Mouse (Mus musculus) gastrocnemius, postnatal 36 days (tissue): ENCODE measurements around the gene Rassf8. TPM values are rescaled to one million over a fixed set of nuclear protein-coding genes. Genes with fewer than 3 reads are reported as not detected.

Experiments
- DNase-seq, 2 experiments: peaks; one replicate each; pipeline ENCODE4 v3.0.0; 2022
- intact Hi-C: fragments of 180-260 bp; cut with DNase I; formaldehyde crosslinking; loops from one replicate; pipeline ENCODE4 v1.15.1; 2025
- long read RNA-seq, 2 experiments: library from polyadenylated mRNA; stranded (forward); transcript quantifications; one replicate each; pipeline ENCODE4 v2.0.0; 2021
- total RNA-seq, 2 experiments: library from RNA; stranded (reverse); gene quantifications; 2 replicates each; pipeline ENCODE4 v1.2.3; 2021

Rassf8 gene
- total RNA-seq = 10 to 100 TPM; 27.0 to 29.8 TPM
- long read RNA-seq, experiment 1, transcript Rassf8-202 (1 exons, 1,131 nt) = major isoform, 7 of 7 reads
- long read RNA-seq, experiment 1, partial matches to known transcripts = 0 of 7 reads
- long read RNA-seq, experiment 1, other reads (novel, unspliced or antisense) = 0 of 7 reads
- long read RNA-seq, experiment 2, transcript Rassf8-202 (1 exons, 1,131 nt) = major isoform, 7 of 9 reads
- long read RNA-seq, experiment 2, partial matches to known transcripts = 1 of 9 reads
- long read RNA-seq, experiment 2, other reads (novel, unspliced or antisense) = 1 of 9 reads

GRCm38 (mm10) chr6:145746132-145746849 is at the start of gene Rassf8:
Gene Rassf8, plus strand, starts transcription at chr6:145746748.
- DNase-seq = peak; percentile 85 to 87
- intact Hi-C loops = loop anchor here (5.0 kb wide), 1 partner anchor 46 kb away; no protein-coding TSS in a partner anchor

- intact Hi-C loops = no loop called here
- no peak for DNase-seq
Observed at GRCm38 (mm10) chr6:145701021-145701540, 45.5 kb upstream of the Rassf8 start.

- intact Hi-C loops = no loop called here
- DNase-seq = no peak
Observed at GRCm38 (mm10) chr6:145703667-145704066, 42.9 kb upstream of the Rassf8 start.

- intact Hi-C loops = no loop called here
- no peak for DNase-seq
Observed at GRCm38 (mm10) chr6:145709956-145710720, 36.4 kb upstream of the Rassf8 start.

GRCm38 (mm10) chr6:145710797-145711196 is 35.8 kb upstream of the Rassf8 start:
- no peak for DNase-seq
- intact Hi-C loops = no loop called here

- intact Hi-C loops = no loop called here
- DNase-seq = no peak
Observed at GRCm38 (mm10) chr6:145711320-145711719, 35.2 kb upstream of the Rassf8 start.

- DNase-seq = no peak
- intact Hi-C loops = no loop called here
Observed at GRCm38 (mm10) chr6:145713241-145714114, 33.1 kb upstream of the Rassf8 start.

GRCm38 (mm10) chr6:145714131-145714530 is 32.4 kb upstream of the Rassf8 start:
- DNase-seq = no peak

GRCm38 (mm10) chr6:145722596-145722995 is 24.0 kb upstream of the Rassf8 start:
- intact Hi-C loops = no loop called here
- no peak for DNase-seq

More at GRCm38 (mm10) chr6:145714131-145714530, 32.4 kb upstream of the Rassf8 start:
- intact Hi-C loops = no loop called here

GRCm38 (mm10) chr6:145723131-145723863 is 23.3 kb upstream of the Rassf8 start:
- intact Hi-C loops = no loop called here
- no peak for DNase-seq

- intact Hi-C loops = no loop called here
- no peak for DNase-seq
Observed at GRCm38 (mm10) chr6:145725849-145726248, 20.7 kb upstream of the Rassf8 start.

GRCm38 (mm10) chr6:145726986-145727385 is 19.6 kb upstream of the Rassf8 start:
- no peak for DNase-seq
- intact Hi-C loops = no loop called here

GRCm38 (mm10) chr6:145732868-145733267 is 13.7 kb upstream of the Rassf8 start:
- DNase-seq = no peak
- intact Hi-C loops = no loop called here

- intact Hi-C loops = no loop called here
Observed at GRCm38 (mm10) chr6:145733276-145733675, 13.3 kb upstream of the Rassf8 start.

GRCm38 (mm10) chr6:145733911-145734310 is 12.6 kb upstream of the Rassf8 start:
- DNase-seq = no peak
- intact Hi-C loops = no loop called here

More at GRCm38 (mm10) chr6:145733276-145733675, 13.3 kb upstream of the Rassf8 start:
- DNase-seq = peak in 1 of 2 experiments; percentile 29

- no peak for DNase-seq
- intact Hi-C loops = no loop called here
Observed at GRCm38 (mm10) chr6:145736099-145736498, 10.4 kb upstream of the Rassf8 start.

GRCm38 (mm10) chr6:145739231-145739630 is 7.3 kb upstream of the Rassf8 start:
- no peak for DNase-seq
- intact Hi-C loops = no loop called here

GRCm38 (mm10) chr6:145740011-145740410 is 6.5 kb upstream of the Rassf8 start:
- intact Hi-C loops = no loop called here
- no peak for DNase-seq

GRCm38 (mm10) chr6:145745291-145745690 is 1.3 kb upstream of the Rassf8 start:
- intact Hi-C loops = loop anchor here (5.0 kb wide), 1 partner anchor 47 kb away; no protein-coding TSS in a partner anchor
- no peak for DNase-seq
